Mouse (Mus musculus): ENCODE results near the gene Gm20695. TPM values are rescaled to one million over a fixed set of nuclear protein-coding genes. Genes with fewer than 3 reads are reported as not detected.

Gm20695 gene
- polyA plus RNA-seq, 2 experiments = 0.17 to 0.46 TPM

DNA sequence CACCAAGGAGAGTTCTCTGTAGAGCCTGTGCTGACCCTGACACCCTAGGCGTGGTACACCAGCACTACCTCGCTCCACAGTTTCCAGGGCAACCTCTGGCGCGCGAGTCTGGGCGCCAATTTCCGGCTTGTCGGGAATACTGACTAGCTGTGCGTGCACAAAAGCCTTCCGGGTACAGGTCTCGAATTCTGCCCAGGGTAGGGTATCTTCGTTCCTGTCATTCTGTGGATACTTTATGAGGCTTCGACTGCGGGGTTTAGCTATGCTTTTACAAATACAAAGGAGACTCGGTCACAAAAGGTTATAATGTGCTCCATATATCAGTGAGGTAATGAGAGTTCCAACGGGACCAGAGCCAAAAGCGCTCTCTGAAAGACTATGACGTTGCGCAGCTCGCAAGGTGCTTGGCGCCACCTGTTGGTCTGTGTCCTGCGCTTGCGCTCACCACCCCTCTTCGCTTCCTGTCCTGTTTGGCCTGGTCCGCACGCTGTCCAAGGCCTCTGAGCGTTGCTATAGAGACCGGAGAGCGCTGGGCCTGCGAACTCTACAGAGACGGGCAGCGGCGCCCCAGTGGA is 24.2 kb downstream of the Gm20695 start, which contains the start of the genes 1700037C18Rik and Cluap1:
TSS of gene 1700037C18Rik (minus strand) at position 153 of the 575 bp plus-strand sequence.
TSS of gene Cluap1 (plus strand) at position 265 of the 575 bp plus-strand sequence.
- Histone ChIP-seq H3K4me1 (replicated peaks; ENCODE audit: control insufficient read depth in 2 of 2, insufficient read depth in 2 of 2, low read length in 1 of 2) (peaks cover 0 to 5% of the 10 kb centered on the region in 2 experiments; a peak in 2 of 4 replicates), H3K27me3 (ENCODE audit: control insufficient read depth, insufficient read depth, low read length) (no peaks in the 10 kb centered on the region), H3K4me3 (ENCODE audit: insufficient read depth in 1 of 2, low read depth in 2 of 2, low read length in 2 of 2) (peak within 1 kb of the TSS; percentile 59 to 87), H3K4me2 (ENCODE audit: low read depth) (peak within 1 kb of the TSS; percentile 86), H3K9ac (replicated peaks) (peak within 1 kb of the TSS; percentile 65), H3K9me3 (ENCODE audit: control insufficient read depth, low read length) (no peaks in the 10 kb centered on the region), H3K36me3 (replicated peaks; ENCODE audit: control insufficient read depth, insufficient read depth, low read depth) (peaks cover 10% of the 10 kb centered on the region), H3K27ac (peak within 1 kb of the TSS; percentile 39)
- WGBS (ENCODE audit: insufficient replicate concordance) = under 1% methylated on average over 33 of the region's 33 CpGs
- DNase-seq (ENCODE audit: low read depth in 3 of 3, low spot score in 3 of 3) (peak; percentile 85 to 88 (median 85)), ATAC-seq (ENCODE audit: insufficient read depth) (peak; percentile 97)
- TF ChIP-seq EP300 (IDR thresholded peaks at IDR 0.05; ENCODE audit: low read depth) = no peak
- peak; percentile 97 for TF ChIP-seq CTCF (IDR thresholded peaks at IDR 0.05; ENCODE audit: low read depth)

GRCm38 (mm10) chr16:3909118-3909517 is 24.7 kb downstream of the Gm20695 start:
- H3K9me3 ChIP-seq (ENCODE audit: control insufficient read depth, low read length) = no peaks in the 10 kb centered on the region
- peaks cover 0 to 5% of the 10 kb centered on the region in 2 experiments; a peak in 2 of 4 replicates for H3K4me1 ChIP-seq (replicated peaks; ENCODE audit: control insufficient read depth in 2 of 2, insufficient read depth in 2 of 2, low read length in 1 of 2)
- WGBS (ENCODE audit: insufficient replicate concordance) = 1% methylated on average over 20 of the region's 20 CpGs
- peaks cover 8% of the 10 kb centered on the region for H3K36me3 ChIP-seq (replicated peaks; ENCODE audit: control insufficient read depth, insufficient read depth, low read depth)
- H3K27me3 ChIP-seq (ENCODE audit: control insufficient read depth, insufficient read depth, low read length) = no peaks in the 10 kb centered on the region
- peak overlapping the region; percentile 59 to 87 for H3K4me3 ChIP-seq (ENCODE audit: insufficient read depth in 1 of 2, low read depth in 2 of 2, low read length in 2 of 2)
- TF ChIP-seq CTCF (IDR thresholded peaks at IDR 0.05; ENCODE audit: low read depth) = no peak
- TF ChIP-seq EP300 (IDR thresholded peaks at IDR 0.05; ENCODE audit: low read depth) = no peak
- DNase-seq (ENCODE audit: low read depth in 3 of 3, low spot score in 3 of 3) (no peak), ATAC-seq (ENCODE audit: insufficient read depth) (no peak)
- no peak overlapping the region for H3K27ac ChIP-seq
- peak overlapping the region; percentile 65 for H3K9ac ChIP-seq (replicated peaks)
- H3K4me2 ChIP-seq (ENCODE audit: low read depth) = peak overlapping the region; percentile 86

DNA sequence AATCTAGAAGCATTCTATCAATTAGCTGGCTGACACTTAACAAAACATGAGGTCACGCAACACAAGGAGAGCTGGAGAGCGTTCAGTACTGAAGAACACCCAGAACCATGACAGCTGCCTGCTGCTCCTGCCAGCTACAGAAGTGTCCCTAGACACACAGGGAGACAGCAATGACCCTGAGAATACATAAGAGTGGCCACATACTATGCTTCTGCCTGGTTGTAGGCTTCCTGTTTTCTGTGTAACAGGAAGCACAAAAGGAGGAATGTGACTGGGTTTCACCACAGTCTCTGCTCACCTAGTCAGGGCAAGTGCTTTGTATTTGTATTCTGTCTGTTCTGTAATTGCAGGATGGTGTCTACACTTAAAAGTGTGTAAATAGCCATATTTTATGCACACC is 36.3 kb downstream of the Gm20695 start:
- 76% methylated on average over 2 of the region's 2 CpGs for WGBS (ENCODE audit: insufficient replicate concordance)
- DNase-seq (ENCODE audit: low read depth in 3 of 3, low spot score in 3 of 3) (no peak), ATAC-seq (ENCODE audit: insufficient read depth) (no peak)
- Histone ChIP-seq H3K27ac (no peak overlapping the region), H3K4me3 (ENCODE audit: insufficient read depth in 1 of 2, low read depth in 2 of 2, low read length in 2 of 2) (no peak overlapping the region), H3K4me2 (ENCODE audit: low read depth) (no peak overlapping the region), H3K36me3 (replicated peaks; ENCODE audit: control insufficient read depth, insufficient read depth, low read depth) (peaks cover 6% of the 10 kb centered on the region), H3K9me3 (ENCODE audit: control insufficient read depth, low read length) (no peaks in the 10 kb centered on the region), H3K4me1 (replicated peaks; ENCODE audit: control insufficient read depth in 2 of 2, insufficient read depth in 2 of 2, low read length in 1 of 2) (no peaks in the 10 kb centered on the region), H3K9ac (replicated peaks) (no peak overlapping the region), H3K27me3 (ENCODE audit: control insufficient read depth, insufficient read depth, low read length) (no peaks in the 10 kb centered on the region)
- TF ChIP-seq CTCF (IDR thresholded peaks at IDR 0.05; ENCODE audit: low read depth) (no peak), EP300 (IDR thresholded peaks at IDR 0.05; ENCODE audit: low read depth) (no peak)

DNA sequence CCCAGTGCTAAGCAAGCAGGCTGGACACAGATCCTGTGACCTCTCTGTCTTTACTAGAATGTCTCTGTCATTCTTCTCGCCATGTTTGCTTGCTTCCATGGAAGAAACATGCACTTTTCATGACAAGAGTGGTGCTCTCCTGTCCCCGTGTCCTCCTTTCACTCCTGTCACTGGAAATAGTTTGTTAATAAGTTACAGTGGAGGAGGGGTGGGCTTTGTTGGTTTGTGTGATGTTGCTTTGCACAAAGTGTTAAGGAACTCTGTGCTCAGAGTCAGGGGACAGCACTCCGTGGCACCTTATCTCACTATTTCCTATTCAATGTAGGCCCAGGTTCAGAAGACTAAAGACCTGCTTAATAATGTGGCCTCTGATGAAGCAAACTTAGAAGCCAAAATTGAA is 39.1 kb downstream of the Gm20695 start:
- ATAC-seq (ENCODE audit: insufficient read depth) = no peak
- DNase-seq (ENCODE audit: low read depth in 3 of 3, low spot score in 3 of 3) = no peak
- H3K27ac ChIP-seq = no peak overlapping the region
- WGBS (ENCODE audit: insufficient replicate concordance) = 69% methylated on average over 3 of the region's 3 CpGs
- no peaks in the 10 kb centered on the region for H3K4me1 ChIP-seq (replicated peaks; ENCODE audit: control insufficient read depth in 2 of 2, insufficient read depth in 2 of 2, low read length in 1 of 2)
- no peaks in the 10 kb centered on the region for H3K27me3 ChIP-seq (ENCODE audit: control insufficient read depth, insufficient read depth, low read length)
- no peak overlapping the region for H3K9ac ChIP-seq (replicated peaks)
- no peak for TF ChIP-seq EP300 (IDR thresholded peaks at IDR 0.05; ENCODE audit: low read depth)
- no peak for TF ChIP-seq CTCF (IDR thresholded peaks at IDR 0.05; ENCODE audit: low read depth)
- peaks cover 6% of the 10 kb centered on the region for H3K36me3 ChIP-seq (replicated peaks; ENCODE audit: control insufficient read depth, insufficient read depth, low read depth)
- H3K9me3 ChIP-seq (ENCODE audit: control insufficient read depth, low read length) = no peaks in the 10 kb centered on the region
- H3K4me2 ChIP-seq (ENCODE audit: low read depth) = no peak overlapping the region
- H3K4me3 ChIP-seq (ENCODE audit: insufficient read depth in 1 of 2, low read depth in 2 of 2, low read length in 2 of 2) = no peak overlapping the region

- DNase-seq (ENCODE audit: low read depth in 3 of 3, low spot score in 3 of 3) (no peak), ATAC-seq (ENCODE audit: insufficient read depth) (no peak)
- H3K9ac ChIP-seq (replicated peaks) = no peak overlapping the region
- no peak overlapping the region for H3K4me2 ChIP-seq (ENCODE audit: low read depth)
- H3K36me3 ChIP-seq (replicated peaks; ENCODE audit: control insufficient read depth, insufficient read depth, low read depth) = peaks cover 6% of the 10 kb centered on the region
- no peak overlapping the region for H3K27ac ChIP-seq
- 76% methylated on average over 4 of the region's 4 CpGs for WGBS (ENCODE audit: insufficient replicate concordance)
- no peak overlapping the region for H3K4me3 ChIP-seq (ENCODE audit: insufficient read depth in 1 of 2, low read depth in 2 of 2, low read length in 2 of 2)
- H3K4me1 ChIP-seq (replicated peaks; ENCODE audit: control insufficient read depth in 2 of 2, insufficient read depth in 2 of 2, low read length in 1 of 2) = no peaks in the 10 kb centered on the region
- no peaks in the 10 kb centered on the region for H3K9me3 ChIP-seq (ENCODE audit: control insufficient read depth, low read length)
- TF ChIP-seq CTCF (IDR thresholded peaks at IDR 0.05; ENCODE audit: low read depth) (no peak), EP300 (IDR thresholded peaks at IDR 0.05; ENCODE audit: low read depth) (no peak)
- H3K27me3 ChIP-seq (ENCODE audit: control insufficient read depth, insufficient read depth, low read length) = no peaks in the 10 kb centered on the region
Observed at GRCm38 (mm10) chr16:3923966-3924365, 39.5 kb downstream of the Gm20695 start.
